Mouse (Mus musculus) hindbrain, embryonic 10.5 days (tissue): ENCODE measurements at regions not wholly inside any gene's neighbourhood (a gene's known extent, or its start where the extent isn't known, plus 50 kb on each side); places are given as distances from the start of the nearest gene placed in this dataset.
A peak's percentile ranks its signal among the peaks of the same experiment; 100 is the strongest.

Experiments
- DNase-seq: peaks from one replicate; pipeline ENCODE4 v3.0.0-alpha.2; 2017; ENCODE audit warnings: low spot score
- H3K27ac ChIP-seq: fragments of 300-500 bp; sonication (generic); 2 replicates; pipeline ENCODE4 v1.5.1; 2016; ENCODE audit warnings: mild to moderate bottlenecking, moderate library complexity
- H3K27me3 ChIP-seq: fragments of 300-500 bp; sonication (generic); 2 replicates; pipeline ENCODE4 v1.6.1; 2016; ENCODE audit warnings: mild to moderate bottlenecking; ENCODE audit not compliant: poor library complexity, insufficient read depth, severe bottlenecking
- H3K36me3 ChIP-seq: fragments of 300-500 bp; sonication (generic); 2 replicates; pipeline ENCODE4 v1.6.1; 2016; ENCODE audit warnings: mild to moderate bottlenecking, moderate library complexity
- H3K4me1 ChIP-seq: fragments of 300-500 bp; sonication (generic); replicated peaks from 2 replicates; pipeline ENCODE4 v1.6.1; 2016; ENCODE audit warnings: mild to moderate bottlenecking
- H3K4me3 ChIP-seq: fragments of 300-500 bp; sonication (generic); 2 replicates; pipeline ENCODE4 v1.5.1; 2016; ENCODE audit warnings: mild to moderate bottlenecking, moderate library complexity
- H3K9me3 ChIP-seq: fragments of 300-500 bp; sonication (generic); 2 replicates; pipeline ENCODE4 v1.6.1; 2016; ENCODE audit warnings: mild to moderate bottlenecking, moderate library complexity
- WGBS: fragments of 180-500 bp; shearing (Covaris S2); methylation state at CpG from one replicate; pipeline ENCODE4 v1.1.7; 2016; 5-methylcytosine and 5-hydroxymethylcytosine counted together

DNA sequence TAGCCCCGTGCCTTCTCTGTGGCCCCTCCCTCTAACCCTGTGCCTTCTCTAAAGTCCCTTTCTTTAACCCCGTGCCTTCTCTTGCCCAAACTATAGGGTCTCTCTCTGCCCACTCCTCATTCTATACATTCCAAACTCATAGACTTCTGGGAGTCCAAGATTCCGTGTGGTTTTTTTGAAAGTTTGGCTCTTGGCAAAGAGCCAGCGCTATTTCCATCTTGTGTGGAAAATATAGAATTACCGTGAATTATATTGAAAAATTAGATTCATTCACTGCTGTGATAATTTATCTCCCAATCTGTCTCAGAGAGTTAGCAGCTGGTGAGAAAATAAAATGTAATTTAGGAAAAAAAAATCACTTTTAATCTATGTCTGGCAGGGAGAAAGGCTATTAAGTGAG lies 234.6 kb downstream of the CK137956 start:
- WGBS: 78% methylated on average over 5 of the region's 5 CpGs
- H3K27me3 ChIP-seq: no peaks in the 10 kb centered on the region

DNA sequence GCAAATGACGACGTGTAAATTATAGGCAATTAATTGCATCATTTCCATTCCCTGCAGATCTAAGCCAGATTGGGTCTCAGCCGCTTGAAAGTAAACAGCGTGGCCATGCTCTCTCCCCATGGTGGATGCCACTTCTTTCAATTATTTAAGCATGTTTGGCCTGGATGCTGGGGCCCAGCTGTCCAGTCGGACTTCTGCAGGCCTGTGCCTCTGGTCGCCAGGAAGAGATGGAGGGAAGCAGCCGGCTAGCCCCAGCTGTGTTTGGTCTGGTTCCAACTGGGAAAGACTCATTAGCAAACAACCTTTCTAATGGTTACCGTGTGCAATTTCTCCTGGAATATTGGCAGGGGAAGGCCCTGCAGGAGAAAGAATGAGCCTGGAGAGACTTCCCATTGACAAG lies 236.1 kb downstream of the CK137956 start:
- H3K27me3 ChIP-seq: no peaks in the 10 kb centered on the region
- 0 out of 2 replicates have a peak, but pooled peaks cover 4% of the 10 kb centered on the region for H3K4me1 ChIP-seq
- DNase-seq: no peak
- H3K27ac ChIP-seq: peak overlapping the region; percentile 23; the same call in 1 of the 2 replicates
- WGBS: 56% methylated on average over 8 of the region's 8 CpGs
- no peaks in the 10 kb centered on the region for H3K9me3 ChIP-seq
- H3K36me3 ChIP-seq: no peaks in the 10 kb centered on the region
- H3K4me3 ChIP-seq: no peak overlapping the region

More for the DNA sequence above, 234.6 kb downstream of the CK137956 start:
- Histone ChIP-seq H3K4me1 (0 out of 2 replicates have a peak, but pooled peaks cover 4% of the 10 kb centered on the region), H3K36me3 (no peaks in the 10 kb centered on the region), H3K4me3 (no peak overlapping the region), H3K9me3 (no peaks in the 10 kb centered on the region), H3K27ac (no peak overlapping the region)
- no peak for DNase-seq

- DNase-seq: no peak
- H3K27ac ChIP-seq: no peak overlapping the region
- H3K36me3 ChIP-seq: no peaks in the 10 kb centered on the region
- H3K4me3 ChIP-seq: no peak overlapping the region
- H3K9me3 ChIP-seq: no peaks in the 10 kb centered on the region
- H3K4me1 ChIP-seq: peaks cover 4% of the 10 kb centered on the region; the same call in 1 of the 2 replicates
- WGBS: 85% methylated on average over 5 of the region's 5 CpGs
- H3K27me3 ChIP-seq: no peaks in the 10 kb centered on the region
Measured at GRCm38 (mm10) chr4:127718661-127719060, 252.1 kb downstream of the CK137956 start.

GRCm38 (mm10) chr4:127712274-127712673 lies 258.5 kb downstream of the CK137956 start:
- Histone ChIP-seq H3K9me3 (no peaks in the 10 kb centered on the region), H3K4me3 (no peak overlapping the region), H3K4me1 (peaks cover 22% of the 10 kb centered on the region), H3K27ac (no peak overlapping the region), H3K27me3 (no peaks in the 10 kb centered on the region), H3K36me3 (no peaks in the 10 kb centered on the region)
- 91% methylated on average over 10 of the region's 10 CpGs for WGBS
- no peak for DNase-seq

DNA sequence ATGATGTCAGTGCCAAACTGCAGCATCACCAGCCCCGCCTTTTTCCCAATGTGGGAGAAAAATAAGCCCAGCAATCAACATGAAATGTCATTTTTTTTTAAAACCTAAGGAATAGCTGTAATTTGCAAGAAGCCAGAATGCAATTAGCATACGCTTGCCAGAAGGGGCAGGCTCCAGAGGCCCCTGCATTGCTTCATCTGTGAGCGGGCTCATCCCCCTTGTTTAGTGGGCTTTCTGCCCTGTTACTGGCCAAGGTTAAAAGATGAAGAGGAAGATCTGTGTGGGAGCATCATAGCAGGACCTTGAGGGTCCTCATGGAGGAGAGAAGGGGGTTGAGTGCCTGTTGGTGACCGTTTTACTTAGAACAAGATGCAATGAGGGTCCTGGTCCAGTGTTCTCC lies 259.9 kb downstream of the CK137956 start:
- H3K4me1 ChIP-seq: peaks cover 22% of the 10 kb centered on the region
- H3K27ac ChIP-seq: peak overlapping the region; percentile 50; the same call in 1 of the 2 replicates
- no peaks in the 10 kb centered on the region for H3K27me3 ChIP-seq
- no peaks in the 10 kb centered on the region for H3K36me3 ChIP-seq
- DNase-seq: no peak
- no peaks in the 10 kb centered on the region for H3K9me3 ChIP-seq
- WGBS: 77% methylated on average over 4 of the region's 4 CpGs
- H3K4me3 ChIP-seq: no peak overlapping the region

DNA sequence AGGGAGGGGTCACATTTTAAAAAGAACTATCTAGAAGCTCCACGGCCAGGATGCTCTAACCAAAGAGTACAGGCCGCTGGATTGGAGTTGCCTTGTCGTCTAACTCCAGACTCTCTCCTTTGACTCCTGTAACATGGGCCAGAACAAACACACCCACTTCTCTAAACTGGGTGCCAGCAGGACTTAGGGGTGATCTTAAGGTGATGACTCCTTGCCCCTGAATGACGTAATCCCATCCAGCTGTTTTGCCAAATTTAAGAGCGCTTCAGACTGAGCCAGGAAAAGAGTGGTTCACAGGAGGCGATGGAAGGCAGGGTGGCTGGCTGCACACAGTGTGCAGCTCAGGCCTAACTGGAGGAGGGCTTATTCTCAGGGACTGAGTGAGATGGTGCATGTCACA lies 261.0 kb downstream of the CK137956 start:
- no peaks in the 10 kb centered on the region for H3K9me3 ChIP-seq
- 83% methylated on average over 6 of the region's 6 CpGs for WGBS
- H3K36me3 ChIP-seq: no peaks in the 10 kb centered on the region
- H3K4me3 ChIP-seq: no peak overlapping the region
- no peak for DNase-seq
- peaks cover 22% of the 10 kb centered on the region for H3K4me1 ChIP-seq
- no peak overlapping the region for H3K27ac ChIP-seq
- no peaks in the 10 kb centered on the region for H3K27me3 ChIP-seq

- Histone ChIP-seq H3K36me3 (no peaks in the 10 kb centered on the region), H3K27me3 (no peaks in the 10 kb centered on the region), H3K27ac (no peak overlapping the region), H3K4me3 (no peak overlapping the region), H3K4me1 (peaks cover 22% of the 10 kb centered on the region), H3K9me3 (no peaks in the 10 kb centered on the region)
- 84% methylated on average over 3 of the region's 3 CpGs for WGBS
- DNase-seq: no peak
Measured at GRCm38 (mm10) chr4:127708186-127708585, 262.6 kb downstream of the CK137956 start.

DNA sequence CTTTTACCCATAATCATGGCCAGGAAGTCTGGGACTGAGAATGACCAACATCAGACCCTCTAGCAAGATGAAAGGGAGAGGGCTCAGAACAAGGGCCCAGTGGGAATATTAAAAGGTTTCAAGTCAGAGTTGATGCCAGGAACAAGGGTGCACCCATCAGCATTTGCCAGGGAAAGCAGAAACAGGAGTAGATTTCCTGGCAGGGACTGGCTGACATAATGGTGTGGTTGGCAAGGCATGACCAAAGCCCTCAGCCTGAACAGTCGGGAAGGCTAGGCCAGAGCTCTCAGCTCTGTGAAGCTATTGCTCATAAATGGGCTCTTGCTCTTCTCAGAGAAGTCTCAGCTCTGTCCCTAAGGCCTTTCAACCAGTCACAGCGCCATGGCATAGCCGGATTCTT lies 263.6 kb downstream of the CK137956 start:
- H3K27ac ChIP-seq: no peak overlapping the region
- no peak for DNase-seq
- H3K9me3 ChIP-seq: no peaks in the 10 kb centered on the region
- no peaks in the 10 kb centered on the region for H3K36me3 ChIP-seq
- WGBS: 90% methylated on average over 3 of the region's 3 CpGs
- peaks cover 14% of the 10 kb centered on the region for H3K4me1 ChIP-seq
- H3K27me3 ChIP-seq: no peaks in the 10 kb centered on the region
- H3K4me3 ChIP-seq: no peak overlapping the region

GRCm38 (mm10) chr4:127701651-127702050 lies 269.1 kb downstream of the CK137956 start:
- no peaks in the 10 kb centered on the region for H3K36me3 ChIP-seq
- no peaks in the 10 kb centered on the region for H3K27me3 ChIP-seq
- H3K9me3 ChIP-seq: no peaks in the 10 kb centered on the region
- 93% methylated on average over 11 of the region's 11 CpGs for WGBS
- H3K4me1 ChIP-seq: no peaks in the 10 kb centered on the region
- no peak overlapping the region for H3K27ac ChIP-seq
- DNase-seq: no peak
- no peak overlapping the region for H3K4me3 ChIP-seq

GRCm38 (mm10) chr4:127689986-127690385 lies 280.8 kb downstream of the CK137956 start:
- H3K9me3 ChIP-seq: no peaks in the 10 kb centered on the region
- H3K27me3 ChIP-seq: no peaks in the 10 kb centered on the region
- no peak overlapping the region for H3K4me3 ChIP-seq
- H3K27ac ChIP-seq: no peak overlapping the region
- H3K4me1 ChIP-seq: peaks cover 9% of the 10 kb centered on the region
- H3K36me3 ChIP-seq: no peaks in the 10 kb centered on the region
- no peak for DNase-seq
- 43% methylated on average over 4 of the region's 4 CpGs for WGBS

- Histone ChIP-seq H3K4me3 (no peak overlapping the region), H3K4me1 (peaks cover 5% of the 10 kb centered on the region), H3K9me3 (no peaks in the 10 kb centered on the region), H3K27ac (no peak overlapping the region), H3K36me3 (no peaks in the 10 kb centered on the region), H3K27me3 (no peaks in the 10 kb centered on the region)
- 79% methylated on average over 3 of the region's 3 CpGs for WGBS
- DNase-seq: no peak
Measured at GRCm38 (mm10) chr4:127685021-127685420, 285.7 kb downstream of the CK137956 start.

DNA sequence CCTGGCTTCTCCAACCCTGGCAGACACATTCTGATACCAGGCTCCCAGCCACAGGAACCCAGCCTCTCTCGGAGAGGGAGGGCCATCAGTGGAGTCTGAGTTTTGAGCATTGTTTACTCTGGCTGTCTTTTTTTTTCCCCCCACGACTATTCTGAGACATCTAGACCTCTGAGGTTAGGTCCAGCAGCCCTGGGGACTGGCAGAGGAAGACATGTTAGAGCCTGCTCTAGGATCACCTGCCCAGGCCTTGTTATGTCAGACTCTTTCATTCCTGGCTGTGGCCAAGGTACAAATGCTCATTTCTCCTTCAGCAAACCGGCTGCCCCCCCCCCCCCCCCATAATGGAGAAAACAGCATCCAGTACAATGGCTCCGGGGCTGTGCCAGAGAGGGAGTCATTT lies 291.4 kb downstream of the CK137956 start:
- H3K9me3 ChIP-seq: no peaks in the 10 kb centered on the region
- H3K36me3 ChIP-seq: no peaks in the 10 kb centered on the region
- no peak overlapping the region; the same call in 1 of the 2 replicates for H3K27ac ChIP-seq
- no peak for DNase-seq
- 46% methylated on average over 4 of the region's 4 CpGs for WGBS
- H3K4me3 ChIP-seq: no peak overlapping the region
- H3K4me1 ChIP-seq: peaks cover 25% of the 10 kb centered on the region
- H3K27me3 ChIP-seq: no peaks in the 10 kb centered on the region

GRCm38 (mm10) chr4:127678437-127678836 lies 292.3 kb downstream of the CK137956 start:
- H3K27me3 ChIP-seq: no peaks in the 10 kb centered on the region
- peaks cover 25% of the 10 kb centered on the region for H3K4me1 ChIP-seq
- no peak overlapping the region for H3K27ac ChIP-seq
- H3K9me3 ChIP-seq: no peaks in the 10 kb centered on the region
- 56% methylated on average over 5 of the region's 5 CpGs for WGBS
- no peak for DNase-seq
- no peak overlapping the region for H3K4me3 ChIP-seq
- H3K36me3 ChIP-seq: no peaks in the 10 kb centered on the region

DNA sequence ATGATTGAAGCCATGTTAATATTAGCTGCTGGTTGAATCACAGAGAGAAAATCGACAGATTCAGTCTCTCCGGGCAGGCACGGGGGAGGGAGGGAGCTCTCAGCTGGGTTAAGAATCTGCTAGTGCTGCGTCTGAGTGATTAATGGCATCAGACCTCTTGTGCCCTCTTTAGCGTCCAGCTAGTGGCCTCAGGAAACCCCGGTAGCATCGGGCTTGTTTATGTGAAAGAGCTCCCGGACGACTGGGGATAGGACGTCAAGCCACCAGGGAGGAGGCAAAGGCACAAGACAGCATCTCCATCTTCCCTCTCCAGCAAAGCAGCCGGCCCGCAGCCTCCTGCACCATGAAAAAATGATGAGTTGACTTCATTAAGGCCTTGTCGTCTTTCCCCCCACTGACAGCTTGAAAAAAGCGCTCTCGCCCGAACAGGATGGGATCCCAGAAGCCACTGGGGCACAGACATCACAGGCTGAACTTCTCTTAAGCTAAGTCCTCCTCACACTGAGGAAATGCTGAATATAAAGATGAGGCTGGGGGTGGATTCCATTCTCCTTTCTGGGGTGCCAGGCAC lies 294.9 kb downstream of the CK137956 start:
- H3K27me3 ChIP-seq: no peaks in the 10 kb centered on the region
- no peak overlapping the region for H3K4me3 ChIP-seq
- H3K36me3 ChIP-seq: no peaks in the 10 kb centered on the region
- peak; percentile 39 for DNase-seq
- no peaks in the 10 kb centered on the region for H3K9me3 ChIP-seq
- WGBS: 49% methylated on average over 16 of the region's 16 CpGs
- peaks cover 25% of the 10 kb centered on the region for H3K4me1 ChIP-seq
- H3K27ac ChIP-seq: 0 out of 2 replicates have a peak overlapping the region, but pooled peaks have one; percentile 37
